Mouse (Mus musculus): ENCODE data around the gene App.

GRCm38 (mm10) chr16:84989938-84990337, 183.6 kb downstream of the App start:
- TF ChIP-seq CTCF (IDR thresholded peaks at IDR 0.05; ENCODE audit: control insufficient read depth, insufficient read depth, insufficient read length): no peak
- TF ChIP-seq MAX (IDR thresholded peaks at IDR 0.05): no peak
- TF ChIP-seq USF1 (IDR thresholded peaks at IDR 0.05; ENCODE audit: low read depth): no peak
- no peak for TF ChIP-seq CEBPB (IDR thresholded peaks at IDR 0.05; ENCODE audit: low read depth)
- no peak for TF ChIP-seq MYOG (IDR thresholded peaks at IDR 0.05; ENCODE audit: control insufficient read depth, extremely low read depth, insufficient read length)

All from C2C12 (cell line).